Mouse (Mus musculus) megakaryocyte, adult 5-6 weeks (primary cell): ENCODE results near the gene Fam83f. TPM values are rescaled to one million over a fixed set of nuclear protein-coding genes. Genes with fewer than 3 reads are reported as not detected.

Experiments used
- ATAC-seq: 2 replicates; pipeline ENCODE4 v1.8.0; 2016; ENCODE audit warnings: mild to moderate bottlenecking, inconsistent platforms; ENCODE audit not compliant: poor library complexity, severe bottlenecking
- total RNA-seq, 2 experiments: library from RNA; stranded (forward) in 1 of 2; stranded (reverse) in 1 of 2; fragments of 153-499, 151-499 nt in 1 of 2; fragments of 221-1000, 200-1000 nt in 1 of 2; gene quantifications; 2 replicates each; pipeline versions ENCODE4 v1.2.3 to v1.2.4; 2015 to 2017

The Fam83f gene
- total RNA-seq, 2 experiments from 2014 or later = 1.0 to 2.6 TPM

GRCm38 (mm10) chr15:80660963-80661362 is 10.7 kb upstream of the Fam83f start:
- ATAC-seq = no peak

GRCm38 (mm10) chr15:80664444-80664843 is 7.2 kb upstream of the Fam83f start:
- no peak for ATAC-seq

GRCm38 (mm10) chr15:80672810-80673209 is 1.2 kb downstream of the Fam83f start:
- ATAC-seq = no peak

GRCm38 (mm10) chr15:80673337-80674095 is 1.9 kb downstream of the Fam83f start:
- peak; percentile 45 for ATAC-seq

- ATAC-seq = no peak
Observed at GRCm38 (mm10) chr15:80674700-80675099, 3.1 kb downstream of the Fam83f start.

- no peak for ATAC-seq
Observed at GRCm38 (mm10) chr15:80679515-80680215, 8.0 kb downstream of the Fam83f start.

GRCm38 (mm10) chr15:80680347-80681030 is 8.8 kb downstream of the Fam83f start:
- no peak for ATAC-seq

- ATAC-seq = peak; percentile 60
Observed at GRCm38 (mm10) chr15:80681466-80681881, 9.8 kb downstream of the Fam83f start.

- no peak for ATAC-seq
Observed at GRCm38 (mm10) chr15:80682343-80682742, 10.7 kb downstream of the Fam83f start.

- no peak for ATAC-seq
Observed at GRCm38 (mm10) chr15:80683151-80683550, 11.5 kb downstream of the Fam83f start.

- ATAC-seq = no peak
Observed at GRCm38 (mm10) chr15:80683990-80684389, 12.3 kb downstream of the Fam83f start.

- no peak for ATAC-seq
Observed at GRCm38 (mm10) chr15:80684786-80685602, 13.3 kb downstream of the Fam83f start.

- no peak for ATAC-seq
Observed at GRCm38 (mm10) chr15:80685603-80685895, 13.9 kb downstream of the Fam83f start.

- no peak for ATAC-seq
Observed at GRCm38 (mm10) chr15:80688536-80688935, 16.9 kb downstream of the Fam83f start.

GRCm38 (mm10) chr15:80693492-80693891 is 21.8 kb downstream of the Fam83f start:
- ATAC-seq = no peak

GRCm38 (mm10) chr15:80694125-80694910 is 22.7 kb downstream of the Fam83f start:
- ATAC-seq = peak; percentile 63; the same call in 1 of the 2 replicates

GRCm38 (mm10) chr15:80697564-80697963 is 25.9 kb downstream of the Fam83f start:
- peak; percentile 48 for ATAC-seq

- ATAC-seq = peak; percentile 41
Observed at GRCm38 (mm10) chr15:80701481-80702257, 30.0 kb downstream of the Fam83f start.

GRCm38 (mm10) chr15:80702910-80703309 is 31.3 kb downstream of the Fam83f start:
- no peak for ATAC-seq
